Mouse (Mus musculus) liver, adult (tissue): ENCODE results near the gene D430019H16Rik.

Source experiments
- GATA4 ChIP-seq: IDR thresholded peaks from 2 replicates; pipeline ENCODE4 v1.6.1; 2014; ENCODE audit warnings: mild to moderate bottlenecking, low read length; ENCODE audit not compliant: insufficient replicate concordance

Gene D430019H16Rik

GRCm38 (mm10) chr12:105461066-105461465 lies 7.4 kb downstream of the D430019H16Rik start:
- TF ChIP-seq GATA4: no peak

GRCm38 (mm10) chr12:105469026-105469425 lies 15.4 kb downstream of the D430019H16Rik start:
- no peak for TF ChIP-seq GATA4

GRCm38 (mm10) chr12:105475230-105475911 lies 21.7 kb downstream of the D430019H16Rik start:
- TF ChIP-seq GATA4: no peak

- TF ChIP-seq GATA4: no peak
These were observed 22.8 kb downstream of the D430019H16Rik start for GRCm38 (mm10) chr12:105476453-105476852.

GRCm38 (mm10) chr12:105476993-105477392 lies 23.3 kb downstream of the D430019H16Rik start:
- TF ChIP-seq GATA4: no peak

GRCm38 (mm10) chr12:105483503-105483902 lies 29.8 kb downstream of the D430019H16Rik start:
- no peak for TF ChIP-seq GATA4

- TF ChIP-seq GATA4: no peak
These were observed 36.6 kb downstream of the D430019H16Rik start for GRCm38 (mm10) chr12:105490227-105490626.

- no peak for TF ChIP-seq GATA4
These were observed 37.1 kb downstream of the D430019H16Rik start for GRCm38 (mm10) chr12:105490794-105491193.

- no peak for TF ChIP-seq GATA4
These were observed 41.1 kb downstream of the D430019H16Rik start for GRCm38 (mm10) chr12:105494796-105495195.

GRCm38 (mm10) chr12:105497894-105498293 lies 44.2 kb downstream of the D430019H16Rik start:
- TF ChIP-seq GATA4: no peak

- no peak for TF ChIP-seq GATA4
These were observed 44.8 kb downstream of the D430019H16Rik start for GRCm38 (mm10) chr12:105498423-105498822.

- no peak for TF ChIP-seq GATA4
These were observed 45.2 kb downstream of the D430019H16Rik start for GRCm38 (mm10) chr12:105498842-105499241.

- no peak for TF ChIP-seq GATA4
These were observed 47.3 kb downstream of the D430019H16Rik start for GRCm38 (mm10) chr12:105500940-105501339.

GRCm38 (mm10) chr12:105504736-105505135 lies 51.1 kb downstream of the D430019H16Rik start:
- TF ChIP-seq GATA4: no peak

- TF ChIP-seq GATA4: no peak
These were observed 57.5 kb downstream of the D430019H16Rik start for GRCm38 (mm10) chr12:105511109-105511508.

- no peak for TF ChIP-seq GATA4
These were observed 58.2 kb downstream of the D430019H16Rik start for GRCm38 (mm10) chr12:105511671-105512502.

- TF ChIP-seq GATA4: no peak
These were observed 60.5 kb downstream of the D430019H16Rik start for GRCm38 (mm10) chr12:105514111-105514510.
